Mouse (Mus musculus) urinary bladder, adult 2 months (tissue): ENCODE data around the gene Ifnk. TPM values are rescaled to one million over a fixed set of nuclear protein-coding genes. Genes with fewer than 3 reads are reported as not detected.

Experiments
- DNase-seq: peaks from one replicate; pipeline ENCODE4 v3.0.0; 2022; ENCODE audit warnings: low spot score
- polyA plus RNA-seq: library from polyadenylated mRNA; depleted of rRNA; stranded (reverse); fragments of >200 nt; gene quantifications from 2 replicates; pipeline ENCODE4 v1.2.3, GENCODE M21; 2012

The Ifnk gene
- polyA plus RNA-seq, 1 experiment, result not detected

- no peak for DNase-seq
Observed at GRCm38 (mm10) chr4:35140317-35140716, 11.5 kb upstream of the Ifnk start.

GRCm38 (mm10) chr4:35143472-35144102, 8.3 kb upstream of the Ifnk start:
- no peak for DNase-seq

- DNase-seq, result no peak
Observed at GRCm38 (mm10) chr4:35145726-35146125, 6.1 kb upstream of the Ifnk start.

- DNase-seq, result no peak
Observed at GRCm38 (mm10) chr4:35146597-35146996, 5.3 kb upstream of the Ifnk start.

GRCm38 (mm10) chr4:35148326-35148725, 3.5 kb upstream of the Ifnk start:
- no peak for DNase-seq

- no peak for DNase-seq
Observed at GRCm38 (mm10) chr4:35150706-35151105, 1.1 kb upstream of the Ifnk start.

- no peak for DNase-seq
Observed at GRCm38 (mm10) chr4:35154051-35154450, 2.2 kb downstream of the Ifnk start.

GRCm38 (mm10) chr4:35155132-35155922, 3.5 kb downstream of the Ifnk start:
- DNase-seq, result no peak

GRCm38 (mm10) chr4:35156149-35156611, 4.3 kb downstream of the Ifnk start:
- peak; percentile 67 for DNase-seq

GRCm38 (mm10) chr4:35156751-35157611, 5.1 kb downstream of the Ifnk start, which contains the start of gene Mob3b:
Mob3b (minus strand) TSS chr4:35157484.
- peak; percentile 66 for DNase-seq

GRCm38 (mm10) chr4:35157815-35158214, 6.0 kb downstream of the Ifnk start:
- DNase-seq, result no peak

GRCm38 (mm10) chr4:35165275-35165674, 13.4 kb downstream of the Ifnk start:
- no peak for DNase-seq

GRCm38 (mm10) chr4:35165947-35166346, 14.1 kb downstream of the Ifnk start:
- no peak for DNase-seq

GRCm38 (mm10) chr4:35167855-35168254, 16.0 kb downstream of the Ifnk start:
- DNase-seq, result no peak

- DNase-seq, result no peak
Observed at GRCm38 (mm10) chr4:35169571-35170125, 17.8 kb downstream of the Ifnk start.

- DNase-seq, result no peak
Observed at GRCm38 (mm10) chr4:35172471-35172870, 20.6 kb downstream of the Ifnk start.

- no peak for DNase-seq
Observed at GRCm38 (mm10) chr4:35173551-35173950, 21.7 kb downstream of the Ifnk start.

GRCm38 (mm10) chr4:35175566-35175965, 23.7 kb downstream of the Ifnk start:
- DNase-seq, result no peak

GRCm38 (mm10) chr4:35177926-35178645, 26.2 kb downstream of the Ifnk start:
- DNase-seq, result no peak

- DNase-seq, result no peak
Observed at GRCm38 (mm10) chr4:35187617-35188326, 35.9 kb downstream of the Ifnk start.

GRCm38 (mm10) chr4:35189794-35190193, 37.9 kb downstream of the Ifnk start:
- DNase-seq, result no peak
